Mouse (Mus musculus): Measurements from ENCODE around the gene Swap70. TPM values are rescaled to one million over a fixed set of nuclear protein-coding genes. Genes with fewer than 3 reads are reported as not detected.

The Swap70 gene
- polyA plus RNA-seq, 1 experiment from 2014 or later = 25.2 TPM

DNA sequence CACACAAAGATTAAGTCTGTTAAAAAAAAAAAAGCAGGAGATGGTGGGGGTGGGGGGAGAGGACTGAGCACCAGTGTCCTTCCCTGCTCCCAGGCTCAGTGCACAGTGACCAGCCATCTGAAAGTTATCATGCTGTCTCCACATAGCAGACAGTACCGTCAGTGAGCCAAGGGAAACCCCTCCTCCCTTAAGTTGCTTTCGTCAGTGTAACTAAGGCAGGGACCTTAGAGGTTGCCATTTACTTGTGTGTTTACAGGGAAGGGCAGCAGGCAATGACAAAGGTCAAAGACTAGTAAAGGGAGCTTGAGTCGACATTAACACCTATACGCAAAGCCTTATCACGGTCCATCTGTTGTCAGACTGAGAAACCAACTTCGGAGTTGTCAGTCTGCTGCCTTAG, 81.4 kb downstream of the Swap70 start:
- Histone ChIP-seq H3K4me2 (replicated peaks; ENCODE audit: low read depth, low read length) (no peak overlapping the region), H3K27me3 (ENCODE audit: control insufficient read depth, insufficient read depth, low read length) (no peaks in the 10 kb centered on the region), H3K4me1 (ENCODE audit: control insufficient read depth, insufficient read depth, low read length) (no peaks in the 10 kb centered on the region; the same call in 1 of the 2 replicates), H3K4me3 (ENCODE audit: low read depth, low read length) (no peak overlapping the region), H3K9me3 (ENCODE audit: control insufficient read depth, low read depth, low read length) (no peaks in the 10 kb centered on the region), H3K27ac (ENCODE audit: low read length) (no peak overlapping the region), H3K9ac (replicated peaks; ENCODE audit: low read depth, low read length) (no peak overlapping the region), H3K36me3 (ENCODE audit: control insufficient read depth, insufficient read depth, low read length) (peaks cover 3% of the 10 kb centered on the region; the same call in 1 of the 2 replicates)
- no peak for ATAC-seq (ENCODE audit: insufficient number of reproducible peaks, insufficient read depth, low FRiP score, low read depth)
- WGBS = 57% methylated on average over 6 of the region's 6 CpGs

DNA sequence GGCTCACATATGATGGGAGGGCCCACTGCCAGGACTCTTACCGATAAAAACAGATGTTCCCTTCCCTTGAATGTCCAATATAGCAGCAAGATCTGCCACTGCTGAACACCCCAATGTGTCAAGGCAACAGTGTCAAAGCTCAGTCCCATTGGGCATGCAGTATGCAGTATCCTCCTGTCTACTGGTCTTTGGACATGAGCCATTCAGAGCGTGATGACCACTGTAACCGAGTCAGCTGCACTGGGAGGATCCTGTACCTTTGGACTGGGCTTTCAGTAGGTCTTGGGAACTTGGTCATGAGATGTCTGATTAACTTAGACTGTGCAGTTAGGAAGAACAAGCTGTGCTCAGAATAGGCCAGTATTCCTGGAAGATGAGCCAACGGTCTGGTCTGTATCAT, 84.0 kb downstream of the Swap70 start:
- Histone ChIP-seq H3K4me3 (ENCODE audit: low read depth, low read length) (no peak overlapping the region), H3K4me1 (ENCODE audit: control insufficient read depth, insufficient read depth, low read length) (no peaks in the 10 kb centered on the region), H3K9me3 (ENCODE audit: control insufficient read depth, low read depth, low read length) (no peaks in the 10 kb centered on the region), H3K36me3 (ENCODE audit: control insufficient read depth, insufficient read depth, low read length) (peaks cover 17% of the 10 kb centered on the region; the same call in 1 of the 2 replicates), H3K27me3 (ENCODE audit: control insufficient read depth, insufficient read depth, low read length) (no peaks in the 10 kb centered on the region), H3K4me2 (replicated peaks; ENCODE audit: low read depth, low read length) (no peak overlapping the region), H3K9ac (replicated peaks; ENCODE audit: low read depth, low read length) (no peak overlapping the region), H3K27ac (ENCODE audit: low read length) (no peak overlapping the region)
- WGBS = 88% methylated on average over 4 of the region's 4 CpGs
- ATAC-seq (ENCODE audit: insufficient number of reproducible peaks, insufficient read depth, low FRiP score, low read depth) = no peak

DNA sequence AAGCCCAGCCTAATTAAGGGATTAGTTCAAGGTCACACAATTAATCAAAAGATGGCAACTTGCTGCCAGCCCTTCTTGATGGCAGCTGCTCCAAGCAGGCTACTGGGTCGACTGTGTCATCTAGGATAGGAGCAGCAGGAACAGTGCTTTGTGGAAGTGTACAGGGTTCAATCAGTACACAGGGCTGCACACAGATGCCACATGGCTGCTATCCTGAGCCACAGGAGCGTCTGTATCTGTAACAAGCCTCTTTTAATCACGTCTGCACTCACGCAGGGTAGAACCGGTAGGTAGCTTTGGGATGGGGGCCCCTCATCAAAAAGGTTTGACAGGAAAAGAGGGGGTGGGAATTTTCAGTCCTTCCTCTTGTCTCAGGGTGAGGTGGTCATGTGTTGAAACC, 84.8 kb downstream of the Swap70 start:
- H3K4me3 ChIP-seq (ENCODE audit: low read depth, low read length) = no peak overlapping the region

DNA sequence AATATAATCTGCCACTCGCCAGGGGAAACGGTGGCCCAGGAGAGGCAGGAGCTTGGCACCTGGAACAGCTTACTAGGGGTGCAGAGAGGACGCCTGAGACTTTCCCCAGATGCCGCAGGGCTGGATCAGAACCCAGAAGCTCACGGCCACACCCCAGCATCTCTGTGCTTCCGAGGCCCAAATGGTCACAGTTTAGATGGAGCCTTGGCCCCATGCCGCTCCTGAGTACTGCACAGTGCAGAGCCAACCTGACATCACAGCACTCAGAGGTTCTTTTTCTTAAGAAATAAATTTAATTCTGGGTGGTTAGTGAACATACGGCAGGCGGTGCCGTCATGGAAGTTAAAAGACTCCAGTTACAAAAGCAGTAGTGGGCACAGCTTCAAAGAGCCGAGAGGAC, 86.2 kb downstream of the Swap70 start:
- Histone ChIP-seq H3K4me1 (ENCODE audit: control insufficient read depth, insufficient read depth, low read length) (no peaks in the 10 kb centered on the region), H3K36me3 (ENCODE audit: control insufficient read depth, insufficient read depth, low read length) (peaks cover 34% of the 10 kb centered on the region), H3K27me3 (ENCODE audit: control insufficient read depth, insufficient read depth, low read length) (no peaks in the 10 kb centered on the region), H3K27ac (ENCODE audit: low read length) (no peak overlapping the region), H3K9ac (replicated peaks; ENCODE audit: low read depth, low read length) (no peak overlapping the region), H3K4me2 (replicated peaks; ENCODE audit: low read depth, low read length) (no peak overlapping the region), H3K4me3 (ENCODE audit: low read depth, low read length) (no peak overlapping the region), H3K9me3 (ENCODE audit: control insufficient read depth, low read depth, low read length) (no peaks in the 10 kb centered on the region)
- 87% methylated on average over 11 of the region's 11 CpGs for WGBS
- ATAC-seq (ENCODE audit: insufficient number of reproducible peaks, insufficient read depth, low FRiP score, low read depth) = no peak

More for the DNA sequence above, 84.8 kb downstream of the Swap70 start:
- ATAC-seq (ENCODE audit: insufficient number of reproducible peaks, insufficient read depth, low FRiP score, low read depth) = no peak
- Histone ChIP-seq H3K4me2 (replicated peaks; ENCODE audit: low read depth, low read length) (no peak overlapping the region), H3K27ac (ENCODE audit: low read length) (no peak overlapping the region), H3K9me3 (ENCODE audit: control insufficient read depth, low read depth, low read length) (no peaks in the 10 kb centered on the region), H3K4me1 (ENCODE audit: control insufficient read depth, insufficient read depth, low read length) (no peaks in the 10 kb centered on the region), H3K9ac (replicated peaks; ENCODE audit: low read depth, low read length) (no peak overlapping the region), H3K36me3 (ENCODE audit: control insufficient read depth, insufficient read depth, low read length) (peaks cover 23% of the 10 kb centered on the region; the same call in 1 of the 2 replicates), H3K27me3 (ENCODE audit: control insufficient read depth, insufficient read depth, low read length) (no peaks in the 10 kb centered on the region)
- 62% methylated on average over 5 of the region's 5 CpGs for whole genome bisulfite sequencing

DNA sequence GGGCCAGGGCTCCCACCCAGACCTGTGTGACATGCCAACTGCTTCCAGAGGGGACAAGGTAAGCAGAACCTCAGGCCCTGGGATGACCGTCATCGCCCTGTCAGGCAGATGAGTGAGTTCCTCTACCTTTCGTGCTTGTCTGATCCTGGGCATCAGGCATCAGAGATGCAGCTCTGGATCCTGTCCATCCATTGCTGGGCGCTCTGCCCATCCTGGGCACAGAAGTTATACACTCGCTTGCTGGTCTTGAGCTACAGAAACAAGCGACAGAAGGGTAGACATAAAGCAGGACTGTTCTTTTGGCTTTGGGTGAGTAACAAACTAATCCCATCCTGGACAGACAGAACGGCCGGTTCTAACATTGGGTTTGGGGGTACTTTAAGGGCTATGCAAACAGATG, 87.7 kb downstream of the Swap70 start:
- Histone ChIP-seq H3K9me3 (ENCODE audit: control insufficient read depth, low read depth, low read length) (no peaks in the 10 kb centered on the region), H3K4me2 (replicated peaks; ENCODE audit: low read depth, low read length) (no peak overlapping the region), H3K36me3 (ENCODE audit: control insufficient read depth, insufficient read depth, low read length) (peaks cover 43% of the 10 kb centered on the region), H3K27me3 (ENCODE audit: control insufficient read depth, insufficient read depth, low read length) (no peaks in the 10 kb centered on the region), H3K4me1 (ENCODE audit: control insufficient read depth, insufficient read depth, low read length) (no peaks in the 10 kb centered on the region), H3K4me3 (ENCODE audit: low read depth, low read length) (no peak overlapping the region), H3K9ac (replicated peaks; ENCODE audit: low read depth, low read length) (no peak overlapping the region), H3K27ac (ENCODE audit: low read length) (no peak overlapping the region)
- 87% methylated on average over 8 of the region's 8 CpGs for WGBS
- no peak for ATAC-seq (ENCODE audit: insufficient number of reproducible peaks, insufficient read depth, low FRiP score, low read depth)

DNA sequence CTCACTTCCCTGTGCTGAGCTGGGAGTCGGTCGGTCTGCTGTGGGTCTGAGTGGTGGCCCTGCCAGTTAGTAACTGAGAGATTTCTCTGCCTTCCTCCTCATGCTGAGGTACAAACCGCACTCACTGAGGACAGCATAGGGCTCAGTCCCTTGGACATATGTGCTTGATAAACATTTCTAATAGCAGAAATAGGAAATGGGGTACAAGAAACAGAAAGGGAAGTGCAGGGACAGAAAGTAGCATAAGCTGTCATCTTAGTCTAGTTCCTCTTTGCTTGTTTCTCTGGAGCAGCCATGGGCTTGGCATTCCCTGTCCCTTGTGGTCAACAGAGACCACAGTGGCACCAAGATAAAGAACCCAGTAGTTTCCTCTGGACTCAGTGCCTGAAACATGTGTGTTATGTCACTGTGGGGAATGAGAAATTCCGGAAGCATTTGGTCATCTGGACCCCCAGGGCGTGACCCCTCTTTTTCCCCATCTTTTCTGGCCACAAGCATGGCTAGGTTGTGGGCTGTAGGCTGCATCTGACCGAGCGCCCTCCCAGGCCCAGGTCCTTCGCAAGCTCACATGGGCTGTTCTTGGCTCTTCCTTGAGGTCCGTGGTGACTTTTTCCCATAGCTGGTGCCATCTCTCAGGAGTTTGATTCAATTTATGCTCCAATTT, 92.0 kb downstream of the Swap70 start:
- no peak overlapping the region for H3K4me3 ChIP-seq (ENCODE audit: low read depth, low read length)
- no peak for ATAC-seq (ENCODE audit: insufficient number of reproducible peaks, insufficient read depth, low FRiP score, low read depth)
- H3K36me3 ChIP-seq (ENCODE audit: control insufficient read depth, insufficient read depth, low read length) = peaks cover 54% of the 10 kb centered on the region
- no peak overlapping the region for H3K27ac ChIP-seq (ENCODE audit: low read length)
- H3K4me1 ChIP-seq (ENCODE audit: control insufficient read depth, insufficient read depth, low read length) = no peaks in the 10 kb centered on the region
- no peak overlapping the region for H3K4me2 ChIP-seq (replicated peaks; ENCODE audit: low read depth, low read length)
- H3K9me3 ChIP-seq (ENCODE audit: control insufficient read depth, low read depth, low read length) = no peaks in the 10 kb centered on the region
- WGBS = 86% methylated on average over 9 of the region's 9 CpGs
- no peak overlapping the region for H3K9ac ChIP-seq (replicated peaks; ENCODE audit: low read depth, low read length)
- H3K27me3 ChIP-seq (ENCODE audit: control insufficient read depth, insufficient read depth, low read length) = no peaks in the 10 kb centered on the region

DNA sequence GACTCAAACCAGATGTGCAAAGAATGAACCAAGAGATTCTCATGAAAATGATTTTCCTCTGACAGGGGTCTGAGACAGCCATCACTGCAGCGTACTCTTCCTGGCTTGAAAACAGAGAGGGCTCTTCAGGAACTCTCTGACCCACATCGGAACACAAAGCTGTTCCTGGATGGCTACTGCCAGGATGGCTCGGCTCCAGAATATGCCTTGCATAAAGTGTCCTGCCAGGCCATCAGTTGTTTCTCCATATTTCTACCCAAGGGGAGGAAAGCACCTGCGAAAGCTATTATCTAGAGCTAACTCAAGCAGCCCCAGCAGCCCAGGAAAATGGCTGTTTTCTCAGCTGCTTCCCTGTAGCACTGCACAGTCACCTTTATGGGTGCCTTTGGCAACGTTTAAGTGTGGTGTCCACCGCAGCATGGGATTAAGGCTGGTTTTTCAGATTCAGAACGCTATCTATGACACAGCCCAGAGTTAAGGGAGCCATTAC, 92.9 kb downstream of the Swap70 start:
- no peak for ATAC-seq (ENCODE audit: insufficient number of reproducible peaks, insufficient read depth, low FRiP score, low read depth)
- no peaks in the 10 kb centered on the region for H3K9me3 ChIP-seq (ENCODE audit: control insufficient read depth, low read depth, low read length)
- H3K9ac ChIP-seq (replicated peaks; ENCODE audit: low read depth, low read length) = no peak overlapping the region
- H3K4me3 ChIP-seq (ENCODE audit: low read depth, low read length) = no peak overlapping the region
- H3K27me3 ChIP-seq (ENCODE audit: control insufficient read depth, insufficient read depth, low read length) = no peaks in the 10 kb centered on the region
- H3K27ac ChIP-seq (ENCODE audit: low read length) = no peak overlapping the region
- H3K36me3 ChIP-seq (ENCODE audit: control insufficient read depth, insufficient read depth, low read length) = peaks cover 46% of the 10 kb centered on the region
- WGBS = 92% methylated on average over 7 of the region's 7 CpGs
- H3K4me2 ChIP-seq (replicated peaks; ENCODE audit: low read depth, low read length) = no peak overlapping the region
- no peaks in the 10 kb centered on the region for H3K4me1 ChIP-seq (ENCODE audit: control insufficient read depth, insufficient read depth, low read length)

DNA sequence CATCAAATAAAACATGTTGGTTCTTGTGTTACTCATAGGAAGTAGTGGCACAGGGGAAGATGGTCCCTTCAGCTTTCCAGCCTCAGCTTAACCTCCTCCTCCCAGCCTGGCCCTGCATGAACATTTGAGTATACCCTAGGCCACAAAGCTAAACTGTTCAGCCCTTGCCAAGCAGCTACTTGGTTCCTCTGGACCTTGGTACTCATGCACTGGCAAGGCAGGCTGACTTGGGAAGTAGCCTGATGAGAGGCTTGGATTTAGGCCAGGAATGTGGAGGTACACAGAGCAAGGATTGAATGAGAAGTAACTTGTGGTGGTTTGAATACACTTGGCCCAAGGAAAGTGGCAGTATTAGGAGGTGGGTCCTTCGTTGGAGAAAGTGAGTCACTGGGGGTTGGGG, 93.8 kb downstream of the Swap70 start:
- H3K27me3 ChIP-seq (ENCODE audit: control insufficient read depth, insufficient read depth, low read length) = no peaks in the 10 kb centered on the region
- peaks cover 43% of the 10 kb centered on the region for H3K36me3 ChIP-seq (ENCODE audit: control insufficient read depth, insufficient read depth, low read length)
- H3K9me3 ChIP-seq (ENCODE audit: control insufficient read depth, low read depth, low read length) = no peaks in the 10 kb centered on the region
- H3K4me1 ChIP-seq (ENCODE audit: control insufficient read depth, insufficient read depth, low read length) = no peaks in the 10 kb centered on the region
- 100% methylated on average over 1 of the region's 1 CpGs for WGBS
- no peak overlapping the region for H3K9ac ChIP-seq (replicated peaks; ENCODE audit: low read depth, low read length)
- no peak overlapping the region for H3K4me2 ChIP-seq (replicated peaks; ENCODE audit: low read depth, low read length)
- no peak overlapping the region for H3K4me3 ChIP-seq (ENCODE audit: low read depth, low read length)
- H3K27ac ChIP-seq (ENCODE audit: low read length) = no peak overlapping the region
- no peak for ATAC-seq (ENCODE audit: insufficient number of reproducible peaks, insufficient read depth, low FRiP score, low read depth)

DNA sequence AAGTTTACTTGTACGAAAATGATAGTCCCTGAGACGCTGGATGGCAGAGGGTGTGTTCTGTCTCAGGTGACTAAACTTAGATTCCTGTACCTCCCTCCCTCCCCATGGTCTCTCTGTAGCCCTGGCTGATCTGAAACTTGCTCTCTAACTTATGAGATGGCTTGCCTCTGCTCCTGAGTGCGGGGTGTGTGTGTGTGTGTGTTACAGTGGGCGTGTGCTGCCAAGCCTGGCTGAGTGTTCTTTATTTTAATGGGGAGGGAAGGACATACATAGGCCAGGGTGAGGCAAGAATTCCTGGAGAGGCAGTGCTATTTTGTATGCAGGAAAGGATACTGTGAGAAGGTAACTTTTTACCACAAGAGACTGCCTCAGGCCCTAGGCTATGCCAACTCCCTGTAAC, 95.9 kb downstream of the Swap70 start:
- H3K4me1 ChIP-seq (ENCODE audit: control insufficient read depth, insufficient read depth, low read length) = no peaks in the 10 kb centered on the region
- H3K36me3 ChIP-seq (ENCODE audit: control insufficient read depth, insufficient read depth, low read length) = peaks cover 33% of the 10 kb centered on the region
- no peak overlapping the region for H3K27ac ChIP-seq (ENCODE audit: low read length)
- no peak overlapping the region for H3K9ac ChIP-seq (replicated peaks; ENCODE audit: low read depth, low read length)
- no peak for ATAC-seq (ENCODE audit: insufficient number of reproducible peaks, insufficient read depth, low FRiP score, low read depth)
- H3K4me3 ChIP-seq (ENCODE audit: low read depth, low read length) = no peak overlapping the region
- no peaks in the 10 kb centered on the region for H3K27me3 ChIP-seq (ENCODE audit: control insufficient read depth, insufficient read depth, low read length)
- H3K9me3 ChIP-seq (ENCODE audit: control insufficient read depth, low read depth, low read length) = no peaks in the 10 kb centered on the region
- WGBS = 88% methylated on average over 4 of the region's 4 CpGs
- H3K4me2 ChIP-seq (replicated peaks; ENCODE audit: low read depth, low read length) = no peak overlapping the region
